Mouse (Mus musculus) cerebellum, postnatal 36 days (tissue): ENCODE results near the gene Crtc1.
A peak's percentile ranks its signal among the peaks of the same experiment; 100 is the strongest.

Experiments
- DNase-seq, 2 experiments: peaks; one replicate each; pipeline ENCODE4 v3.0.0; 2021 to 2022; ENCODE audit warnings: mixed read lengths in 2 of 2

Gene Crtc1

GRCm38 (mm10) chr8:70343696-70344095 is 95.7 kb downstream of the Crtc1 start:
- DNase-seq = peak; percentile 67 to 74

- DNase-seq = no peak
Measured at GRCm38 (mm10) chr8:70343076-70343475, 96.3 kb downstream of the Crtc1 start.

GRCm38 (mm10) chr8:70342007-70342406 is 97.4 kb downstream of the Crtc1 start:
- DNase-seq = peak; percentile 64 to 70

GRCm38 (mm10) chr8:70340659-70341058 is 98.7 kb downstream of the Crtc1 start:
- DNase-seq = peak in 1 of 2 experiments; percentile 52

- no peak for DNase-seq
Measured at GRCm38 (mm10) chr8:70338931-70339330, 100.4 kb downstream of the Crtc1 start.

GRCm38 (mm10) chr8:70332878-70333202 is 106.5 kb downstream of the Crtc1 start:
- DNase-seq = no peak
